Mouse (Mus musculus): ENCODE measurements at regions not wholly inside any gene's neighbourhood (a gene's known extent, or its start where the extent isn't known, plus 50 kb on each side); places are given as distances from the start of the nearest gene placed in this dataset.
A peak's percentile ranks its signal among the peaks of the same experiment; 100 is the strongest.

DNA sequence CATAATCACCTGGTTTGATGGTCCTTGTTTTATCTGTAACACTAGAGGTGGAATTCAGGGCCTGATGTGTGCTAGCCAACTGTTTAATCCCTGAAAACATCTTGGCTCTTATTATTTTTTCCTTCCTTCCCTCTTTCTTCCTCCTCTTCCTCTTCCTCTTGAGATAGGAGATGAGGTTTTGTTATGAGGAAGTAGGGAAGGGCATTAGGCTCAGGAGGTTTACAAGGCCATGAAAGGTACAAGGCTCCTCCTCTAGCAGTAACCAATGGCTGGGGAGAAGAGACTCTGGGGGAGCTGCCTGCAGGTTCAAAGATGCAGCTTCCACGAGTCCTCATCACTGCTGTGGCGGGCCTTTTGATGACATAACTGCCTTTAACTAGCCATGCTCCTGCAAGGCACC is 98.6 kb upstream of the Chd2 start:
- H3K36me3 ChIP-seq (ENCODE audit: control insufficient read depth, insufficient read depth, low read length), result no peaks in the 10 kb centered on the region
- DNase-seq (ENCODE audit: low read depth in 1 of 2, low spot score in 2 of 2), result no peak
- no peak overlapping the region for H3K4me3 ChIP-seq (ENCODE audit: extremely low read depth, insufficient read depth, insufficient read length)
- H3K27ac ChIP-seq (ENCODE audit: insufficient read depth, low read length), result no peak overlapping the region
- H3K4me1 ChIP-seq (ENCODE audit: control insufficient read depth, insufficient read depth, insufficient read length), result peaks cover 4% of the 10 kb centered on the region; the same call in 1 of the 2 replicates
- TF ChIP-seq CTCF (IDR thresholded peaks at IDR 0.05; ENCODE audit: extremely low read depth, insufficient read depth, insufficient read length, insufficient replicate concordance) (no peak), POLR2A (IDR thresholded peaks at IDR 0.05; ENCODE audit: low read depth, low read length) (no peak)
- WGBS, result 50% methylated on average over 2 of the region's 2 CpGs
- no peaks in the 10 kb centered on the region; the same call in 1 of the 2 replicates for H3K27me3 ChIP-seq (ENCODE audit: control insufficient read depth, insufficient read depth, low read length)

- Histone ChIP-seq H3K4me1 (ENCODE audit: control insufficient read depth, insufficient read depth, insufficient read length) (no peaks in the 10 kb centered on the region), H3K4me3 (ENCODE audit: extremely low read depth, insufficient read depth, insufficient read length) (no peak overlapping the region), H3K36me3 (ENCODE audit: control insufficient read depth, insufficient read depth, low read length) (no peaks in the 10 kb centered on the region), H3K27ac (ENCODE audit: insufficient read depth, low read length) (no peak overlapping the region), H3K27me3 (ENCODE audit: control insufficient read depth, insufficient read depth, low read length) (no peaks in the 10 kb centered on the region; the same call in 1 of the 2 replicates)
- no peak for TF ChIP-seq POLR2A (IDR thresholded peaks at IDR 0.05; ENCODE audit: low read depth, low read length)
- no peak for TF ChIP-seq CTCF (IDR thresholded peaks at IDR 0.05; ENCODE audit: extremely low read depth, insufficient read depth, insufficient read length, insufficient replicate concordance)
- 84% methylated on average over 4 of the region's 4 CpGs for WGBS
- DNase-seq (ENCODE audit: low read depth in 1 of 2, low spot score in 2 of 2), result no peak
These were observed 96.1 kb upstream of the Chd2 start for GRCm38 (mm10) chr7:73637810-73638125.

GRCm38 (mm10) chr7:73637101-73637809 is 95.6 kb upstream of the Chd2 start:
- TF ChIP-seq POLR2A (IDR thresholded peaks at IDR 0.05; ENCODE audit: low read depth, low read length), result no peak
- no peak for TF ChIP-seq CTCF (IDR thresholded peaks at IDR 0.05; ENCODE audit: extremely low read depth, insufficient read depth, insufficient read length, insufficient replicate concordance)
- WGBS, result 87% methylated on average over 5 of the region's 5 CpGs
- no peak overlapping the region for H3K27ac ChIP-seq (ENCODE audit: insufficient read depth, low read length)
- no peak overlapping the region for H3K4me3 ChIP-seq (ENCODE audit: extremely low read depth, insufficient read depth, insufficient read length)
- DNase-seq (ENCODE audit: low read depth in 1 of 2, low spot score in 2 of 2), result no peak
- no peaks in the 10 kb centered on the region for H3K4me1 ChIP-seq (ENCODE audit: control insufficient read depth, insufficient read depth, insufficient read length)
- H3K36me3 ChIP-seq (ENCODE audit: control insufficient read depth, insufficient read depth, low read length), result no peaks in the 10 kb centered on the region
- no peaks in the 10 kb centered on the region; the same call in 1 of the 2 replicates for H3K27me3 ChIP-seq (ENCODE audit: control insufficient read depth, insufficient read depth, low read length)

- DNase-seq (ENCODE audit: low read depth in 1 of 2, low spot score in 2 of 2), result no peak
- no peak overlapping the region for H3K27ac ChIP-seq (ENCODE audit: insufficient read depth, low read length)
- H3K4me3 ChIP-seq (ENCODE audit: extremely low read depth, insufficient read depth, insufficient read length), result no peak overlapping the region
- TF ChIP-seq CTCF (IDR thresholded peaks at IDR 0.05; ENCODE audit: extremely low read depth, insufficient read depth, insufficient read length, insufficient replicate concordance) (no peak), POLR2A (IDR thresholded peaks at IDR 0.05; ENCODE audit: low read depth, low read length) (no peak)
- no peaks in the 10 kb centered on the region; the same call in 1 of the 2 replicates for H3K27me3 ChIP-seq (ENCODE audit: control insufficient read depth, insufficient read depth, low read length)
- no peaks in the 10 kb centered on the region for H3K4me1 ChIP-seq (ENCODE audit: control insufficient read depth, insufficient read depth, insufficient read length)
- WGBS, result 92% methylated on average over 9 of the region's 9 CpGs
- no peaks in the 10 kb centered on the region for H3K36me3 ChIP-seq (ENCODE audit: control insufficient read depth, insufficient read depth, low read length)
These were observed 93.8 kb upstream of the Chd2 start for GRCm38 (mm10) chr7:73635422-73635821.

GRCm38 (mm10) chr7:73630790-73631189 is 89.2 kb upstream of the Chd2 start:
- Histone ChIP-seq H3K27ac (ENCODE audit: insufficient read depth, low read length) (no peak overlapping the region), H3K4me1 (ENCODE audit: control insufficient read depth, insufficient read depth, insufficient read length) (no peaks in the 10 kb centered on the region), H3K36me3 (ENCODE audit: control insufficient read depth, insufficient read depth, low read length) (no peaks in the 10 kb centered on the region), H3K27me3 (ENCODE audit: control insufficient read depth, insufficient read depth, low read length) (no peaks in the 10 kb centered on the region), H3K4me3 (ENCODE audit: extremely low read depth, insufficient read depth, insufficient read length) (no peak overlapping the region)
- DNase-seq (ENCODE audit: low read depth in 1 of 2, low spot score in 2 of 2), result no peak
- 88% methylated on average over 7 of the region's 7 CpGs for WGBS
- no peak for TF ChIP-seq CTCF (IDR thresholded peaks at IDR 0.05; ENCODE audit: extremely low read depth, insufficient read depth, insufficient read length, insufficient replicate concordance)
- TF ChIP-seq POLR2A (IDR thresholded peaks at IDR 0.05; ENCODE audit: low read depth, low read length), result no peak

DNA sequence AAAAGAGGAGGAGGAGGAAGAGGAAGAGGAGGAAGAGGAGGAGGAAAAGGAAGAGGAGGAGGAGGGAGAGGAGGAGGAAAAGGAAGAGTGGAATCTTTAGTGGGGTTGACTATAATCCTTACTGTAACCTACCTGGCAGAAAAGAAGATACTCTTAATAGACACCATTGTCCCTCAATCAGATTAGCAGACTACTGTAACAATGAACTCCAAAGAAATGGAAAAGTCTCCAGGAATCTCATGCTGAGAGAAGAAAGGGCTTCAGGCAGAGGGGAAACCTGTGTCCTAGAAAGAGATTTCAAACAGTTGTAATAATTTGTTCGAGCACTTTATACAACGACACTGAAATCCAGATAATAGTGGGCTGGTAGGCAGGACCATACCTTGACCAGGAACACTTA is 87.6 kb upstream of the Chd2 start:
- no peak for TF ChIP-seq POLR2A (IDR thresholded peaks at IDR 0.05; ENCODE audit: low read depth, low read length)
- TF ChIP-seq CTCF (IDR thresholded peaks at IDR 0.05; ENCODE audit: extremely low read depth, insufficient read depth, insufficient read length, insufficient replicate concordance), result no peak
- H3K4me3 ChIP-seq (ENCODE audit: extremely low read depth, insufficient read depth, insufficient read length), result no peak overlapping the region
- no peak overlapping the region for H3K27ac ChIP-seq (ENCODE audit: insufficient read depth, low read length)
- DNase-seq (ENCODE audit: low read depth in 1 of 2, low spot score in 2 of 2), result no peak
- no peaks in the 10 kb centered on the region for H3K27me3 ChIP-seq (ENCODE audit: control insufficient read depth, insufficient read depth, low read length)
- 88% methylated on average over 2 of the region's 2 CpGs for WGBS
- H3K4me1 ChIP-seq (ENCODE audit: control insufficient read depth, insufficient read depth, insufficient read length), result no peaks in the 10 kb centered on the region
- H3K36me3 ChIP-seq (ENCODE audit: control insufficient read depth, insufficient read depth, low read length), result no peaks in the 10 kb centered on the region

- Histone ChIP-seq H3K27me3 (ENCODE audit: control insufficient read depth, insufficient read depth, low read length) (no peaks in the 10 kb centered on the region), H3K27ac (ENCODE audit: insufficient read depth, low read length) (no peak overlapping the region), H3K36me3 (ENCODE audit: control insufficient read depth, insufficient read depth, low read length) (no peaks in the 10 kb centered on the region), H3K4me1 (ENCODE audit: control insufficient read depth, insufficient read depth, insufficient read length) (no peaks in the 10 kb centered on the region), H3K4me3 (ENCODE audit: extremely low read depth, insufficient read depth, insufficient read length) (no peak overlapping the region)
- peak; percentile 61 to 78 for DNase-seq (ENCODE audit: low read depth in 1 of 2, low spot score in 2 of 2)
- WGBS, result under 1% methylated on average over 6 of the region's 6 CpGs
- TF ChIP-seq CTCF (IDR thresholded peaks at IDR 0.05; ENCODE audit: extremely low read depth, insufficient read depth, insufficient read length, insufficient replicate concordance), result peak; percentile 37; the same call in 1 of the 2 replicates
- no peak for TF ChIP-seq POLR2A (IDR thresholded peaks at IDR 0.05; ENCODE audit: low read depth, low read length)
These were observed 86.4 kb upstream of the Chd2 start for GRCm38 (mm10) chr7:73628071-73628470.

Measured in spleen, adult 2 months (tissue).